ENCODE assay signal across 11 mouse cellular contexts in genomic region chr17:8155010-8155409, GRCm38 (mm10). TPM values are rescaled to one million over a fixed set of nuclear protein-coding genes. Genes with fewer than 3 reads are reported as not detected.
DNase-seq lines count a peak whose midpoint lies in the region; TF ChIP-seq lines count a peak whose summit lies in the region.
"Not testable (repeated sequence)": the region's sequence is repeated elsewhere in the genome, so short reads cannot be mapped to it uniquely, and the experiment has no call there.
"Had no signal": no experiment of that assay in that cellular context is flagged by ENCODE, and none has a peak within 500 bp of the region (broad histone marks: within the 10 kb centered on the region; RNA-seq: fewer than 3 reads in every experiment).

No protein-coding gene starts in this region.

- TF ChIP-seq RAD21 in CH12.LX (IDR thresholded peaks at IDR 0.05; ENCODE audit: low read depth, low read length) = not testable (repeated sequence)

- 0 out of 2 replicates have a peak overlapping the region, but pooled peaks have one; percentile 1 for H3K4me2 ChIP-seq in CH12.LX (ENCODE audit: insufficient read depth, low read depth, poor library complexity, severe bottlenecking)

- not testable (repeated sequence) for H3K4me1 ChIP-seq in CH12.LX (ENCODE audit: control insufficient read depth in 1 of 2, insufficient read depth in 2 of 2); liver, adult 2 months (ENCODE audit: control insufficient read depth, insufficient read depth, low read length)

- not testable (repeated sequence) for H3K4me3 ChIP-seq in CH12.LX (replicated peaks in 1 of 3; ENCODE audit: low read depth in 2 of 3, low read length in 2 of 3, poor library complexity in 1 of 3); liver, adult 2 months (ENCODE audit: insufficient read depth, low read depth, low read length)

- H3K27ac ChIP-seq in CH12.LX (ENCODE audit: insufficient read depth, low read depth); liver, adult 2 months (replicated peaks; ENCODE audit: insufficient read depth, low read depth, low read length): not testable (repeated sequence)

- H3K9me3 ChIP-seq in CH12.LX (replicated peaks; ENCODE audit: low read length) = not testable (repeated sequence)

- TF ChIP-seq POLR2A in CH12.LX (IDR thresholded peaks at IDR 0.05; ENCODE audit: low read depth, low read length); liver, adult 2 months (IDR thresholded peaks at IDR 0.05; ENCODE audit: extremely low read depth, insufficient read depth, low read length): not testable (repeated sequence)

- WGBS in liver, adult 2 months = 61% methylated on average over 7 of the region's 7 CpGs

- in situ Hi-C loops in CH12.LX (cut with MboI; ENCODE audit: low pct_ligation_motif_present, low pct_unique_long_range_greater_than_20kb, low sequenced_read_pairs) = not testable (repeated sequence)

- not testable (repeated sequence) for H3K27me3 ChIP-seq in CH12.LX (replicated peaks); liver, adult 2 months (ENCODE audit: control insufficient read depth, insufficient read depth, low read length)

- TF ChIP-seq CTCF in CH12.LX (conservative IDR thresholded peaks at IDR 0.05 in 1 of 2, IDR thresholded peaks at IDR 0.05 in 1 of 2; ENCODE audit: low read depth in 2 of 2, low read length in 2 of 2); liver, adult 2 months (IDR thresholded peaks at IDR 0.05; ENCODE audit: low read depth, low read length): not testable (repeated sequence)

- not testable (repeated sequence) for H3K9ac ChIP-seq in CH12.LX (ENCODE audit: insufficient read depth, low read depth); liver, adult 2 months (ENCODE audit: low read depth, low read length)

- not testable (repeated sequence) for DNase-seq in CH12.LX (ENCODE audit: extremely low read depth)
- DNase-seq in kidney, adult 18-20 months = peak; percentile 48
- peak; percentile 58 for DNase-seq in kidney, adult 9 months
- peak; percentile 25 to 53 for DNase-seq in kidney, postnatal 25 days
- peak; percentile 36 for DNase-seq in liver, adult 2 months (ENCODE audit: extremely low read depth, low read depth, low spot score)

- dilution Hi-C loops in CH12.LX (cut with MboI; ENCODE audit: extremely low pct_ligation_motif_present, extremely low pct_unique_long_range_greater_than_20kb, low sequenced_read_pairs) = not testable (repeated sequence)

- not testable (repeated sequence) for TF ChIP-seq EP300 in CH12.LX (IDR thresholded peaks at IDR 0.05; ENCODE audit: low read length)

- not testable (repeated sequence) for H3K79me2 ChIP-seq in CH12.LX (replicated peaks; ENCODE audit: control insufficient read depth, extremely low read depth, insufficient read depth, poor library complexity, severe bottlenecking); liver, adult 2 months (ENCODE audit: control insufficient read depth, insufficient read depth, low read length)

- not testable (repeated sequence) for H3K36me3 ChIP-seq in CH12.LX (replicated peaks in 1 of 2; ENCODE audit: control insufficient read depth in 1 of 2, insufficient read depth in 1 of 2, low read length in 1 of 2); liver, adult 2 months (ENCODE audit: control insufficient read depth, insufficient read depth, low read length)

RNA-seq across cellular contexts. Expression of gene Rnaset2a, which starts 7.1 kb away (rescaled TPM):
- 33.0 and 53.2 TPM in 2 replicates for total RNA-seq in CH12.LX (2012; rRNA removed)
- 22.1 and 23.5 TPM in 2 replicates for total RNA-seq in CH12.LX (2014; rRNA removed)
- polyA plus RNA-seq in CH12.LX (2012; ENCODE audit: insufficient read length, low read depth) = 15.0 and 17.0 TPM in 2 replicates
- total RNA-seq in liver, adult 2 months (2014; rRNA removed) = 44.9 and 51.8 TPM in 2 replicates
- polyA plus RNA-seq in liver, adult 2 months (2012; rRNA removed) = 36.9 and 39.7 TPM in 2 replicates

RNA-seq across cellular contexts. Expression of gene Gm49673, which starts 7.4 kb away (rescaled TPM):
- 0.17 TPM in 1 of 2 replicates, not detected in the other for total RNA-seq in CH12.LX (2012; rRNA removed)
- not detected in 2 replicates for total RNA-seq in CH12.LX (2014; rRNA removed)
- 0.10 TPM in 1 of 2 replicates, not detected in the other for polyA plus RNA-seq in CH12.LX (2012; ENCODE audit: insufficient read length, low read depth)
- total RNA-seq in liver, adult 2 months (2014; rRNA removed) = 0.07 TPM in 1 of 2 replicates, not detected in the other
- 0.17 TPM in 1 of 2 replicates, not detected in the other for polyA plus RNA-seq in liver, adult 2 months (2012; rRNA removed)
- total RNA-seq: adrenal gland, adult 2 months; common myeloid progenitor, adult 5-6 weeks; MEL had no signal
- polyA plus RNA-seq: CD4-positive, CD25-positive, alpha-beta regulatory T cell, adult 4 months; erythroblast, embryonic 14.5 days; forebrain, embryonic 16.5 days had no signal

RNA-seq across cellular contexts. Expression of gene Fgfr1op, which starts 10.3 kb away (rescaled TPM):
- total RNA-seq in CH12.LX (2012; rRNA removed) (29.8 and 34.7 TPM in 2 replicates), CH12.LX (2014; rRNA removed) (56.3 and 60.7 TPM in 2 replicates)
- 46.9 and 55.3 TPM in 2 replicates for polyA plus RNA-seq in CH12.LX (2012; ENCODE audit: insufficient read length, low read depth)
- total RNA-seq in liver, adult 2 months (2014; rRNA removed) = 10.5 TPM in 2 replicates
- 1.8 and 2.1 TPM in 2 replicates for polyA plus RNA-seq in liver, adult 2 months (2012; rRNA removed)
